ENCODE assay signal across 15 mouse cellular contexts in genomic region chr1:39063666-39064385, GRCm38 (mm10).
DNase-seq lines count a peak whose midpoint lies in the region; ATAC-seq and TF ChIP-seq lines count a peak whose summit lies in the region.
"Had no signal": no experiment of that assay in that cellular context is flagged by ENCODE, and none has a peak within 500 bp of the region (broad histone marks: within the 10 kb centered on the region; RNA-seq: fewer than 3 reads in every experiment).

No protein-coding gene starts in this region.

- peak; percentile 12 for DNase-seq in hindbrain, postnatal 0 days (ENCODE audit: low spot score)
- no peak for DNase-seq in hindbrain, embryonic 11.5 days (ENCODE audit: low spot score)
- DNase-seq in right cerebral cortex, adult 2 months (ENCODE audit: low spot score in 2 of 2) = peak; percentile 62 to 71
- no peak for DNase-seq in right cerebral cortex, postnatal 14 days
- DNase-seq in frontal cortex, postnatal 36 days (ENCODE audit: low spot score in 2 of 2) = peak; percentile 46 to 76
- no peak for DNase-seq in urinary bladder, postnatal 25 days (ENCODE audit: low spot score)
- no peak for DNase-seq in urinary bladder, postnatal 10 days (ENCODE audit: low spot score)
- DNase-seq: cerebellum, adult 11-12 months; heart, adult 2 months; kidney, postnatal 14 days; lung, adult 2 months; midbrain, embryonic 14.5 days; spleen, adult 18-20 months had no signal

- H3K4me2 ChIP-seq in hindbrain, postnatal 0 days (ENCODE audit: low read depth, low read length) = no peak overlapping the region
- H3K4me2 ChIP-seq in hindbrain, embryonic 11.5 days (replicated peaks; ENCODE audit: low read depth, low read length) = no peak overlapping the region
- H3K4me2 ChIP-seq: intestine, embryonic 15.5 days had no signal

- H3K27ac ChIP-seq in hindbrain, postnatal 0 days = no peak overlapping the region
- no peak overlapping the region for H3K27ac ChIP-seq in hindbrain, embryonic 11.5 days (ENCODE audit: low read depth, low read length)
- H3K27ac ChIP-seq: heart, adult 2 months; hindbrain, embryonic 10.5 days; intestine, embryonic 15.5 days had no signal

- H3K4me1 ChIP-seq in hindbrain, postnatal 0 days (ENCODE audit: insufficient read depth, low read length) = no peaks in the 10 kb centered on the region
- no peaks in the 10 kb centered on the region for H3K4me1 ChIP-seq in hindbrain, embryonic 11.5 days (replicated peaks; ENCODE audit: control insufficient read depth, insufficient read depth, low read length)
- H3K4me1 ChIP-seq: hindbrain, embryonic 10.5 days; intestine, embryonic 15.5 days had no signal

- 74% methylated on average over 13 of the region's 13 CpGs for WGBS in hindbrain, postnatal 0 days
- WGBS in hindbrain, embryonic 11.5 days = 84% methylated on average over 13 of the region's 13 CpGs

- no peaks in the 10 kb centered on the region for H3K9me3 ChIP-seq in hindbrain, postnatal 0 days (ENCODE audit: low read length)
- no peaks in the 10 kb centered on the region for H3K9me3 ChIP-seq in hindbrain, embryonic 11.5 days (ENCODE audit: control insufficient read depth, low read length)
- H3K9me3 ChIP-seq: hindbrain, embryonic 10.5 days; intestine, embryonic 15.5 days had no signal

- TF ChIP-seq CTCF in hindbrain, postnatal 0 days (IDR thresholded peaks at IDR 0.05; ENCODE audit: low read depth) = no peak

- H3K27me3 ChIP-seq in hindbrain, postnatal 0 days (ENCODE audit: insufficient read depth, low read length) = no peaks in the 10 kb centered on the region
- no peaks in the 10 kb centered on the region for H3K27me3 ChIP-seq in hindbrain, embryonic 11.5 days (ENCODE audit: control insufficient read depth, insufficient read depth, low read length)
- H3K27me3 ChIP-seq: intestine, embryonic 15.5 days had no signal

- H3K4me3 ChIP-seq in hindbrain, postnatal 0 days (ENCODE audit: low read length) = no peak overlapping the region
- H3K4me3 ChIP-seq in hindbrain, embryonic 11.5 days (ENCODE audit: low read depth, low read length) = no peak overlapping the region
- H3K4me3 ChIP-seq: heart, adult 2 months; hindbrain, embryonic 10.5 days; intestine, embryonic 15.5 days had no signal

- H3K9ac ChIP-seq in hindbrain, postnatal 0 days (replicated peaks; ENCODE audit: low read length) = no peak overlapping the region
- no peak overlapping the region for H3K9ac ChIP-seq in hindbrain, embryonic 11.5 days (ENCODE audit: low read depth, low read length)
- H3K9ac ChIP-seq: intestine, embryonic 15.5 days had no signal

- ATAC-seq in hindbrain, postnatal 0 days = no peak
- no peak for ATAC-seq in hindbrain, embryonic 11.5 days (ENCODE audit: low FRiP score)
- ATAC-seq: intestine, embryonic 15.5 days had no signal

- no peaks in the 10 kb centered on the region for H3K36me3 ChIP-seq in hindbrain, postnatal 0 days (ENCODE audit: insufficient read depth, low read length)
- no peaks in the 10 kb centered on the region for H3K36me3 ChIP-seq in hindbrain, embryonic 11.5 days (ENCODE audit: control insufficient read depth, insufficient read depth, low read length)
- H3K36me3 ChIP-seq: hindbrain, embryonic 10.5 days; intestine, embryonic 15.5 days had no signal

Comparison
In these comparisons a context has a peak if more than half of its experiments do, and no peak if none do; other contexts are left out.
1. DNase-seq: peak in hindbrain, postnatal 0 days (single experiment), right cerebral cortex, adult 2 months (2 of 2) and frontal cortex, postnatal 36 days (2 of 2); none in hindbrain, embryonic 11.5 days (single experiment), right cerebral cortex, postnatal 14 days (single experiment), urinary bladder, postnatal 25 days (single experiment) and urinary bladder, postnatal 10 days (single experiment).